Mouse (Mus musculus): ENCODE data around the gene Tcea3. TPM values are rescaled to one million over a fixed set of nuclear protein-coding genes. Genes with fewer than 3 reads are reported as not detected.

Tcea3 gene
- polyA plus RNA-seq, 1 experiment from 2014 or later, result 22.9 TPM

- H3K9ac ChIP-seq (ENCODE audit: low read depth, low read length), result no peak overlapping the region
- no peaks in the 10 kb centered on the region for H3K9me3 ChIP-seq (ENCODE audit: control insufficient read depth, low read length)
- no peak overlapping the region for H3K27ac ChIP-seq (ENCODE audit: low read length)
- peaks cover 3% of the 10 kb centered on the region; the same call in 1 of the 2 replicates for H3K4me1 ChIP-seq (ENCODE audit: control insufficient read depth, insufficient read depth, low read length)
- WGBS, result 41% methylated on average over 10 of the region's 10 CpGs
- no peak overlapping the region for H3K4me3 ChIP-seq (ENCODE audit: low read length)
- no peak overlapping the region for H3K4me2 ChIP-seq (ENCODE audit: low read depth, low read length)
- H3K36me3 ChIP-seq (ENCODE audit: control insufficient read depth, insufficient read depth, low read length), result no peaks in the 10 kb centered on the region
- 0 out of 2 replicates have a peak, but pooled peaks have one; percentile 39 for ATAC-seq
- no peaks in the 10 kb centered on the region for H3K27me3 ChIP-seq (replicated peaks; ENCODE audit: control insufficient read depth, insufficient read depth, low read length)
Observed at GRCm38 (mm10) chr4:136260491-136261180, 13.1 kb downstream of the Tcea3 start.

GRCm38 (mm10) chr4:136261912-136262311, 14.4 kb downstream of the Tcea3 start:
- no peaks in the 10 kb centered on the region for H3K36me3 ChIP-seq (ENCODE audit: control insufficient read depth, insufficient read depth, low read length)
- peak overlapping the region; percentile 24; the same call in 1 of the 2 replicates for H3K27ac ChIP-seq (ENCODE audit: low read length)
- H3K4me3 ChIP-seq (ENCODE audit: low read length), result no peak overlapping the region
- H3K9ac ChIP-seq (ENCODE audit: low read depth, low read length), result no peak overlapping the region
- H3K27me3 ChIP-seq (replicated peaks; ENCODE audit: control insufficient read depth, insufficient read depth, low read length), result no peaks in the 10 kb centered on the region
- no peaks in the 10 kb centered on the region for H3K9me3 ChIP-seq (ENCODE audit: control insufficient read depth, low read length)
- WGBS, result 60% methylated on average over 10 of the region's 10 CpGs
- 0 out of 2 replicates have a peak, but pooled peaks have one; percentile 65 for ATAC-seq
- peaks cover 3% of the 10 kb centered on the region; the same call in 1 of the 2 replicates for H3K4me1 ChIP-seq (ENCODE audit: control insufficient read depth, insufficient read depth, low read length)
- H3K4me2 ChIP-seq (ENCODE audit: low read depth, low read length), result no peak overlapping the region

- ATAC-seq, result no peak
- no peak overlapping the region for H3K9ac ChIP-seq (ENCODE audit: low read depth, low read length)
- H3K9me3 ChIP-seq (ENCODE audit: control insufficient read depth, low read length), result no peaks in the 10 kb centered on the region
- H3K27ac ChIP-seq (ENCODE audit: low read length), result no peak overlapping the region
- no peaks in the 10 kb centered on the region for H3K36me3 ChIP-seq (ENCODE audit: control insufficient read depth, insufficient read depth, low read length)
- no peak overlapping the region for H3K4me3 ChIP-seq (ENCODE audit: low read length)
- WGBS, result 92% methylated on average over 4 of the region's 4 CpGs
- H3K4me1 ChIP-seq (ENCODE audit: control insufficient read depth, insufficient read depth, low read length), result peaks cover 3% of the 10 kb centered on the region; the same call in 1 of the 2 replicates
- no peak overlapping the region for H3K4me2 ChIP-seq (ENCODE audit: low read depth, low read length)
- no peaks in the 10 kb centered on the region for H3K27me3 ChIP-seq (replicated peaks; ENCODE audit: control insufficient read depth, insufficient read depth, low read length)
Observed at GRCm38 (mm10) chr4:136263555-136263954, 16.0 kb downstream of the Tcea3 start.

- Histone ChIP-seq H3K27me3 (replicated peaks; ENCODE audit: control insufficient read depth, insufficient read depth, low read length) (no peaks in the 10 kb centered on the region), H3K9me3 (ENCODE audit: control insufficient read depth, low read length) (no peaks in the 10 kb centered on the region), H3K4me3 (ENCODE audit: low read length) (no peak overlapping the region), H3K27ac (ENCODE audit: low read length) (no peak overlapping the region), H3K9ac (ENCODE audit: low read depth, low read length) (0 out of 2 replicates have a peak overlapping the region, but pooled peaks have one; percentile 37), H3K36me3 (ENCODE audit: control insufficient read depth, insufficient read depth, low read length) (no peaks in the 10 kb centered on the region), H3K4me1 (ENCODE audit: control insufficient read depth, insufficient read depth, low read length) (peaks cover 3% of the 10 kb centered on the region; the same call in 1 of the 2 replicates), H3K4me2 (ENCODE audit: low read depth, low read length) (no peak overlapping the region)
- WGBS, result 72% methylated on average over 9 of the region's 9 CpGs
- ATAC-seq, result 0 out of 2 replicates have a peak, but pooled peaks have one; percentile 40
Observed at GRCm38 (mm10) chr4:136266716-136267343, 19.3 kb downstream of the Tcea3 start.

GRCm38 (mm10) chr4:136268912-136269311, 21.4 kb downstream of the Tcea3 start:
- Histone ChIP-seq H3K4me2 (ENCODE audit: low read depth, low read length) (no peak overlapping the region), H3K27me3 (replicated peaks; ENCODE audit: control insufficient read depth, insufficient read depth, low read length) (no peaks in the 10 kb centered on the region), H3K27ac (ENCODE audit: low read length) (no peak overlapping the region), H3K9ac (ENCODE audit: low read depth, low read length) (no peak overlapping the region), H3K4me3 (ENCODE audit: low read length) (no peak overlapping the region), H3K4me1 (ENCODE audit: control insufficient read depth, insufficient read depth, low read length) (peaks cover 3% of the 10 kb centered on the region; the same call in 1 of the 2 replicates), H3K36me3 (ENCODE audit: control insufficient read depth, insufficient read depth, low read length) (peaks cover 6% of the 10 kb centered on the region; the same call in 1 of the 2 replicates), H3K9me3 (ENCODE audit: control insufficient read depth, low read length) (peaks cover 12% of the 10 kb centered on the region)
- 100% methylated on average over 1 of the region's 1 CpGs for WGBS
- no peak for ATAC-seq

GRCm38 (mm10) chr4:136270648-136271047, 23.1 kb downstream of the Tcea3 start:
- H3K9ac ChIP-seq (ENCODE audit: low read depth, low read length), result no peak overlapping the region
- H3K27ac ChIP-seq (ENCODE audit: low read length), result no peak overlapping the region
- WGBS, result 84% methylated on average over 8 of the region's 8 CpGs
- H3K27me3 ChIP-seq (replicated peaks; ENCODE audit: control insufficient read depth, insufficient read depth, low read length), result no peaks in the 10 kb centered on the region
- no peak overlapping the region for H3K4me2 ChIP-seq (ENCODE audit: low read depth, low read length)
- H3K4me3 ChIP-seq (ENCODE audit: low read length), result no peak overlapping the region
- peaks cover 3% of the 10 kb centered on the region; the same call in 1 of the 2 replicates for H3K4me1 ChIP-seq (ENCODE audit: control insufficient read depth, insufficient read depth, low read length)
- ATAC-seq, result no peak
- H3K9me3 ChIP-seq (ENCODE audit: control insufficient read depth, low read length), result peaks cover 12% of the 10 kb centered on the region
- H3K36me3 ChIP-seq (ENCODE audit: control insufficient read depth, insufficient read depth, low read length), result peaks cover 6% of the 10 kb centered on the region; the same call in 1 of the 2 replicates

- H3K4me2 ChIP-seq (ENCODE audit: low read depth, low read length), result no peak overlapping the region
- H3K4me3 ChIP-seq (ENCODE audit: low read length), result no peak overlapping the region
- no peak for ATAC-seq
- H3K27me3 ChIP-seq (replicated peaks; ENCODE audit: control insufficient read depth, insufficient read depth, low read length), result no peaks in the 10 kb centered on the region
- H3K9ac ChIP-seq (ENCODE audit: low read depth, low read length), result no peak overlapping the region
- no peaks in the 10 kb centered on the region for H3K9me3 ChIP-seq (ENCODE audit: control insufficient read depth, low read length)
- WGBS, result 74% methylated on average over 8 of the region's 8 CpGs
- no peak overlapping the region for H3K27ac ChIP-seq (ENCODE audit: low read length)
- H3K4me1 ChIP-seq (ENCODE audit: control insufficient read depth, insufficient read depth, low read length), result peaks cover 11% of the 10 kb centered on the region
- H3K36me3 ChIP-seq (ENCODE audit: control insufficient read depth, insufficient read depth, low read length), result no peaks in the 10 kb centered on the region
Observed at GRCm38 (mm10) chr4:136281097-136281496, 33.6 kb downstream of the Tcea3 start.

GRCm38 (mm10) chr4:136281611-136282010, 34.1 kb downstream of the Tcea3 start:
- WGBS, result 62% methylated on average over 9 of the region's 9 CpGs
- no peak for ATAC-seq
- Histone ChIP-seq H3K27ac (ENCODE audit: low read length) (no peak overlapping the region), H3K36me3 (ENCODE audit: control insufficient read depth, insufficient read depth, low read length) (no peaks in the 10 kb centered on the region), H3K9ac (ENCODE audit: low read depth, low read length) (no peak overlapping the region), H3K4me3 (ENCODE audit: low read length) (no peak overlapping the region), H3K4me1 (ENCODE audit: control insufficient read depth, insufficient read depth, low read length) (peaks cover 13% of the 10 kb centered on the region), H3K27me3 (replicated peaks; ENCODE audit: control insufficient read depth, insufficient read depth, low read length) (no peaks in the 10 kb centered on the region), H3K9me3 (ENCODE audit: control insufficient read depth, low read length) (no peaks in the 10 kb centered on the region), H3K4me2 (ENCODE audit: low read depth, low read length) (no peak overlapping the region)

GRCm38 (mm10) chr4:136282621-136283480, 35.3 kb downstream of the Tcea3 start:
- H3K4me2 ChIP-seq (ENCODE audit: low read depth, low read length), result no peak overlapping the region
- peaks cover 19% of the 10 kb centered on the region for H3K4me1 ChIP-seq (ENCODE audit: control insufficient read depth, insufficient read depth, low read length)
- peak overlapping the region; percentile 94 for H3K27ac ChIP-seq (ENCODE audit: low read length)
- no peak for ATAC-seq
- WGBS, result 46% methylated on average over 10 of the region's 10 CpGs
- H3K36me3 ChIP-seq (ENCODE audit: control insufficient read depth, insufficient read depth, low read length), result peaks cover 2% of the 10 kb centered on the region
- peak overlapping the region; percentile 41; the same call in 1 of the 2 replicates for H3K9ac ChIP-seq (ENCODE audit: low read depth, low read length)
- no peak overlapping the region for H3K4me3 ChIP-seq (ENCODE audit: low read length)
- H3K27me3 ChIP-seq (replicated peaks; ENCODE audit: control insufficient read depth, insufficient read depth, low read length), result no peaks in the 10 kb centered on the region
- H3K9me3 ChIP-seq (ENCODE audit: control insufficient read depth, low read length), result no peaks in the 10 kb centered on the region

Data from intestine, embryonic 16.5 days (tissue).